Mouse (Mus musculus): ENCODE measurements around the gene Spice1. TPM values are rescaled to one million over a fixed set of nuclear protein-coding genes. Genes with fewer than 3 reads are reported as not detected.
A peak's percentile ranks its signal among the peaks of the same experiment; 100 is the strongest.

Spice1 gene
- polyA plus RNA-seq, 1 experiment from 2014 or later: 11.5 TPM

GRCm38 (mm10) chr16:44391877-44392548, 45.1 kb downstream of the Spice1 start:
- H3K4me3 ChIP-seq (ENCODE audit: low read depth, low read length): no peak overlapping the region
- ATAC-seq (ENCODE audit: low read depth): no peak; the same call in 1 of the 2 replicates
- WGBS: 38% methylated on average over 9 of the region's 9 CpGs

GRCm38 (mm10) chr16:44394577-44395243, 47.8 kb downstream of the Spice1 start, which contains the start of gene Cfap44:
Gene Cfap44 (plus strand): TSS chr16:44394796.
- H3K27ac ChIP-seq (ENCODE audit: low read depth, low read length): no peak within 1 kb of the TSS
- H3K27me3 ChIP-seq (ENCODE audit: control insufficient read depth, insufficient read depth, low read length): no peaks in the 10 kb centered on the region
- no peaks in the 10 kb centered on the region for H3K4me1 ChIP-seq (ENCODE audit: control insufficient read depth, insufficient read depth, low read length)
- WGBS: 2% methylated on average over 17 of the region's 17 CpGs
- peak within 1 kb of the TSS; percentile 56 for H3K4me2 ChIP-seq (ENCODE audit: low read depth, low read length)
- ATAC-seq (ENCODE audit: low read depth): peak; percentile 92
- H3K9me3 ChIP-seq (ENCODE audit: control insufficient read depth, low read length): no peaks in the 10 kb centered on the region
- peak within 1 kb of the TSS; percentile 28 for H3K4me3 ChIP-seq (ENCODE audit: low read depth, low read length)
- H3K36me3 ChIP-seq (ENCODE audit: control insufficient read depth, insufficient read depth, low read length): no peaks in the 10 kb centered on the region
- peak within 1 kb of the TSS; percentile 21; the same call in 1 of the 2 replicates for H3K9ac ChIP-seq (replicated peaks; ENCODE audit: low read depth, low read length)

More at GRCm38 (mm10) chr16:44391877-44392548, 45.1 kb downstream of the Spice1 start:
- Histone ChIP-seq H3K9me3 (ENCODE audit: control insufficient read depth, low read length) (no peaks in the 10 kb centered on the region), H3K4me1 (ENCODE audit: control insufficient read depth, insufficient read depth, low read length) (no peaks in the 10 kb centered on the region), H3K36me3 (ENCODE audit: control insufficient read depth, insufficient read depth, low read length) (no peaks in the 10 kb centered on the region), H3K27me3 (ENCODE audit: control insufficient read depth, insufficient read depth, low read length) (no peaks in the 10 kb centered on the region), H3K4me2 (ENCODE audit: low read depth, low read length) (no peak overlapping the region), H3K27ac (ENCODE audit: low read depth, low read length) (no peak overlapping the region), H3K9ac (replicated peaks; ENCODE audit: low read depth, low read length) (no peak overlapping the region)

GRCm38 (mm10) chr16:44404933-44405332, 58.0 kb downstream of the Spice1 start:
- no peak overlapping the region for H3K4me3 ChIP-seq (ENCODE audit: low read depth, low read length)
- H3K27ac ChIP-seq (ENCODE audit: low read depth, low read length): no peak overlapping the region
- H3K4me1 ChIP-seq (ENCODE audit: control insufficient read depth, insufficient read depth, low read length): no peaks in the 10 kb centered on the region
- H3K9ac ChIP-seq (replicated peaks; ENCODE audit: low read depth, low read length): no peak overlapping the region
- H3K4me2 ChIP-seq (ENCODE audit: low read depth, low read length): no peak overlapping the region
- WGBS: 97% methylated on average over 5 of the region's 5 CpGs
- no peaks in the 10 kb centered on the region for H3K9me3 ChIP-seq (ENCODE audit: control insufficient read depth, low read length)
- no peaks in the 10 kb centered on the region for H3K36me3 ChIP-seq (ENCODE audit: control insufficient read depth, insufficient read depth, low read length)
- H3K27me3 ChIP-seq (ENCODE audit: control insufficient read depth, insufficient read depth, low read length): no peaks in the 10 kb centered on the region
- no peak for ATAC-seq (ENCODE audit: low read depth)

- Histone ChIP-seq H3K4me2 (ENCODE audit: low read depth, low read length) (no peak overlapping the region), H3K4me3 (ENCODE audit: low read depth, low read length) (no peak overlapping the region), H3K4me1 (ENCODE audit: control insufficient read depth, insufficient read depth, low read length) (no peaks in the 10 kb centered on the region), H3K9me3 (ENCODE audit: control insufficient read depth, low read length) (no peaks in the 10 kb centered on the region), H3K9ac (replicated peaks; ENCODE audit: low read depth, low read length) (no peak overlapping the region), H3K27me3 (ENCODE audit: control insufficient read depth, insufficient read depth, low read length) (no peaks in the 10 kb centered on the region), H3K27ac (ENCODE audit: low read depth, low read length) (no peak overlapping the region), H3K36me3 (ENCODE audit: control insufficient read depth, insufficient read depth, low read length) (no peaks in the 10 kb centered on the region)
- no peak for ATAC-seq (ENCODE audit: low read depth)
- 90% methylated on average over 5 of the region's 5 CpGs for WGBS
Observed at GRCm38 (mm10) chr16:44407211-44407610, 60.3 kb downstream of the Spice1 start.

GRCm38 (mm10) chr16:44408290-44408689, 61.4 kb downstream of the Spice1 start:
- ATAC-seq (ENCODE audit: low read depth): no peak
- 96% methylated on average over 2 of the region's 2 CpGs for WGBS

GRCm38 (mm10) chr16:44410176-44410575, 63.3 kb downstream of the Spice1 start:
- no peak for ATAC-seq (ENCODE audit: low read depth)

More at GRCm38 (mm10) chr16:44408290-44408689, 61.4 kb downstream of the Spice1 start:
- H3K4me3 ChIP-seq (ENCODE audit: low read depth, low read length): no peak overlapping the region
- H3K27ac ChIP-seq (ENCODE audit: low read depth, low read length): no peak overlapping the region
- H3K9me3 ChIP-seq (ENCODE audit: control insufficient read depth, low read length): no peaks in the 10 kb centered on the region
- no peak overlapping the region for H3K9ac ChIP-seq (replicated peaks; ENCODE audit: low read depth, low read length)
- no peaks in the 10 kb centered on the region for H3K27me3 ChIP-seq (ENCODE audit: control insufficient read depth, insufficient read depth, low read length)
- no peaks in the 10 kb centered on the region for H3K4me1 ChIP-seq (ENCODE audit: control insufficient read depth, insufficient read depth, low read length)
- no peaks in the 10 kb centered on the region for H3K36me3 ChIP-seq (ENCODE audit: control insufficient read depth, insufficient read depth, low read length)
- H3K4me2 ChIP-seq (ENCODE audit: low read depth, low read length): no peak overlapping the region

GRCm38 (mm10) chr16:44417596-44417995, 70.7 kb downstream of the Spice1 start:
- Histone ChIP-seq H3K9ac (replicated peaks; ENCODE audit: low read depth, low read length) (no peak overlapping the region), H3K4me3 (ENCODE audit: low read depth, low read length) (no peak overlapping the region), H3K27me3 (ENCODE audit: control insufficient read depth, insufficient read depth, low read length) (no peaks in the 10 kb centered on the region), H3K27ac (ENCODE audit: low read depth, low read length) (no peak overlapping the region), H3K4me1 (ENCODE audit: control insufficient read depth, insufficient read depth, low read length) (no peaks in the 10 kb centered on the region), H3K36me3 (ENCODE audit: control insufficient read depth, insufficient read depth, low read length) (no peaks in the 10 kb centered on the region), H3K9me3 (ENCODE audit: control insufficient read depth, low read length) (no peaks in the 10 kb centered on the region), H3K4me2 (ENCODE audit: low read depth, low read length) (no peak overlapping the region)
- WGBS: 76% methylated on average over 8 of the region's 8 CpGs
- no peak for ATAC-seq (ENCODE audit: low read depth)

More at GRCm38 (mm10) chr16:44410176-44410575, 63.3 kb downstream of the Spice1 start:
- Histone ChIP-seq H3K4me2 (ENCODE audit: low read depth, low read length) (no peak overlapping the region), H3K9me3 (ENCODE audit: control insufficient read depth, low read length) (no peaks in the 10 kb centered on the region), H3K4me3 (ENCODE audit: low read depth, low read length) (no peak overlapping the region), H3K27ac (ENCODE audit: low read depth, low read length) (no peak overlapping the region), H3K4me1 (ENCODE audit: control insufficient read depth, insufficient read depth, low read length) (no peaks in the 10 kb centered on the region), H3K9ac (replicated peaks; ENCODE audit: low read depth, low read length) (no peak overlapping the region), H3K27me3 (ENCODE audit: control insufficient read depth, insufficient read depth, low read length) (no peaks in the 10 kb centered on the region), H3K36me3 (ENCODE audit: control insufficient read depth, insufficient read depth, low read length) (no peaks in the 10 kb centered on the region)
- WGBS: 61% methylated on average over 6 of the region's 6 CpGs

GRCm38 (mm10) chr16:44421735-44422134, 74.8 kb downstream of the Spice1 start:
- no peak for ATAC-seq (ENCODE audit: low read depth)
- Histone ChIP-seq H3K27ac (ENCODE audit: low read depth, low read length) (no peak overlapping the region), H3K9me3 (ENCODE audit: control insufficient read depth, low read length) (no peaks in the 10 kb centered on the region), H3K27me3 (ENCODE audit: control insufficient read depth, insufficient read depth, low read length) (no peaks in the 10 kb centered on the region), H3K4me1 (ENCODE audit: control insufficient read depth, insufficient read depth, low read length) (no peaks in the 10 kb centered on the region), H3K9ac (replicated peaks; ENCODE audit: low read depth, low read length) (no peak overlapping the region), H3K4me2 (ENCODE audit: low read depth, low read length) (no peak overlapping the region), H3K4me3 (ENCODE audit: low read depth, low read length) (no peak overlapping the region), H3K36me3 (ENCODE audit: control insufficient read depth, insufficient read depth, low read length) (no peaks in the 10 kb centered on the region)
- WGBS: 85% methylated on average over 8 of the region's 8 CpGs

GRCm38 (mm10) chr16:44423499-44423898, 76.6 kb downstream of the Spice1 start:
- no peak for ATAC-seq (ENCODE audit: low read depth)
- H3K4me2 ChIP-seq (ENCODE audit: low read depth, low read length): no peak overlapping the region
- H3K9me3 ChIP-seq (ENCODE audit: control insufficient read depth, low read length): no peaks in the 10 kb centered on the region
- no peak overlapping the region for H3K4me3 ChIP-seq (ENCODE audit: low read depth, low read length)
- no peak overlapping the region for H3K9ac ChIP-seq (replicated peaks; ENCODE audit: low read depth, low read length)
- no peaks in the 10 kb centered on the region for H3K36me3 ChIP-seq (ENCODE audit: control insufficient read depth, insufficient read depth, low read length)
- WGBS: 48% methylated on average over 3 of the region's 3 CpGs
- no peaks in the 10 kb centered on the region for H3K27me3 ChIP-seq (ENCODE audit: control insufficient read depth, insufficient read depth, low read length)
- no peak overlapping the region for H3K27ac ChIP-seq (ENCODE audit: low read depth, low read length)
- H3K4me1 ChIP-seq (ENCODE audit: control insufficient read depth, insufficient read depth, low read length): no peaks in the 10 kb centered on the region

Measured in neural tube, embryonic 14.5 days (tissue).